Mouse (Mus musculus) testis, adult 2 months (tissue): ENCODE measurements around the gene Myrfl. TPM values are rescaled to one million over a fixed set of nuclear protein-coding genes. Genes with fewer than 3 reads are reported as not detected.

Experiments
- H3K27ac ChIP-seq: fragments of 200-500 bp; 2 replicates; pipeline ENCODE4 v1.5.1; 2012; ENCODE audit warnings: low read depth, low read length; ENCODE audit not compliant: control insufficient read depth, insufficient read depth
- H3K27me3 ChIP-seq: fragments of 200-500 bp; 2 replicates; pipeline ENCODE4 v1.6.1; 2012; ENCODE audit warnings: mild to moderate bottlenecking, low read length, moderate library complexity; ENCODE audit not compliant: control insufficient read depth, insufficient read depth
- H3K36me3 ChIP-seq: fragments of 200-500 bp; 2 replicates; pipeline ENCODE4 v1.6.1; 2012; ENCODE audit warnings: mild to moderate bottlenecking, low read length; ENCODE audit not compliant: control insufficient read depth, insufficient read depth
- H3K4me1 ChIP-seq: fragments of 200-500 bp; 2 replicates; pipeline ENCODE4 v1.6.1; 2012; ENCODE audit warnings: low read length; ENCODE audit not compliant: control insufficient read depth, insufficient read depth
- H3K4me3 ChIP-seq: fragments of 200-500 bp; 2 replicates; pipeline ENCODE4 v1.5.1; 2012; ENCODE audit warnings: low read depth, mild to moderate bottlenecking, low read length, moderate library complexity, mixed read lengths; ENCODE audit not compliant: control insufficient read depth
- CTCF ChIP-seq: fragments of 200-500 bp; IDR thresholded peaks from 2 replicates; pipeline ENCODE4 v1.5.1; 2012; ENCODE audit warnings: low read depth, mild to moderate bottlenecking, inconsistent platforms, low read length, moderate library complexity; ENCODE audit not compliant: control insufficient read depth, insufficient read depth, insufficient replicate concordance
- POLR2A ChIP-seq: fragments of 200-500 bp; IDR thresholded peaks from 2 replicates; pipeline ENCODE4 v1.6.1; 2012; ENCODE audit warnings: low read depth, mild to moderate bottlenecking, inconsistent platforms, low read length, moderate library complexity; ENCODE audit not compliant: control insufficient read depth
- polyA plus RNA-seq: library from polyadenylated mRNA; depleted of rRNA; stranded (reverse); fragments of >200 nt; gene quantifications from 2 replicates; pipeline ENCODE4 v1.2.3, GENCODE M21; 2012

The Myrfl gene
- polyA plus RNA-seq, 1 experiment = 0.09 TPM

GRCm38 (mm10) chr10:116870819-116871218 lies 25.9 kb downstream of the Myrfl start:
- Histone ChIP-seq H3K27ac (no peak overlapping the region), H3K4me3 (no peak overlapping the region), H3K36me3 (no peaks in the 10 kb centered on the region), H3K4me1 (no peaks in the 10 kb centered on the region), H3K27me3 (no peaks in the 10 kb centered on the region)
- TF ChIP-seq POLR2A (no peak), CTCF (no peak)

GRCm38 (mm10) chr10:116853159-116853845 lies 43.4 kb downstream of the Myrfl start:
- H3K27me3 ChIP-seq = no peaks in the 10 kb centered on the region
- H3K36me3 ChIP-seq = no peaks in the 10 kb centered on the region
- H3K27ac ChIP-seq = no peak overlapping the region
- H3K4me3 ChIP-seq = no peak overlapping the region
- TF ChIP-seq CTCF (no peak), POLR2A (no peak)
- H3K4me1 ChIP-seq = peaks cover 6% of the 10 kb centered on the region

DNA sequence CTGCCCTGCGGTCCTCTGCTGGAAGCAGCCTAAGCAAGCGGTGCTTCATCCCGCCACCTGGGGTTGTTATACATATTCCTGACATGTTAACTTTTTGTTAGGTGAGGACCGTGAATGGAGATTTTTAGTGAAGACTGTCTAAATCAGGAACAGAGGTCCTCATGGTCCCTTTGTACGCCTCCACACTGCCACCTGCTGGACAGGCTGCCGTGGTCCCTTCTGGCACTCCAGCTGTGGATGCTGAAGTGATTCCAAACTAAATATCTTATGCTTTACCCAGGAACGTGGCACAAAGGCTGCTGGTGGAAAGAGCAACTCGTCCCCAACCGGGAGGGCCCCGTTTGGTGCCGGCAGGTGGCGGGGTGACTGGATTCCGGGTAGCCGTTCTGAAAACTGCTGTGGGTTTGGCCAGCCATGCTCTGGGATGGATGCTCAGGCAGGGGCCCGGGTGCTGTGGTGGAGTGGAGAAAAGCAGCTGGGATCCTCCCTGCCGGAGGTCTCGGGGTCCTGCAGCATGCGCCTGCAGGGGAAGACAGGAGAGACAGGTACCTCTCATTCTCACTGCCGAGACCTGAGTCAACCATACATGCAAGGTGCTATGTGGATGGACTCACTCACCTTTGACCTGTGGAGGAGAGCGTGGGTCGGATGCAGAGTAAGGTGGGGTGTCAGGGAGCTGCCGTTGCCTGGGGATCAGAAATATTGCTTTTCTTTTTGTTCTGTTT lies 47.8 kb downstream of the Myrfl start:
- Histone ChIP-seq H3K27me3 (no peaks in the 10 kb centered on the region), H3K4me1 (peaks cover 6% of the 10 kb centered on the region), H3K36me3 (no peaks in the 10 kb centered on the region), H3K4me3 (no peak overlapping the region), H3K27ac (no peak overlapping the region)
- TF ChIP-seq CTCF (peak; percentile 93), POLR2A (no peak)

GRCm38 (mm10) chr10:116841551-116841950 lies 55.2 kb downstream of the Myrfl start:
- Histone ChIP-seq H3K27ac (no peak overlapping the region), H3K4me1 (no peaks in the 10 kb centered on the region), H3K4me3 (no peak overlapping the region), H3K36me3 (no peaks in the 10 kb centered on the region), H3K27me3 (no peaks in the 10 kb centered on the region)
- TF ChIP-seq POLR2A (no peak), CTCF (no peak)

DNA sequence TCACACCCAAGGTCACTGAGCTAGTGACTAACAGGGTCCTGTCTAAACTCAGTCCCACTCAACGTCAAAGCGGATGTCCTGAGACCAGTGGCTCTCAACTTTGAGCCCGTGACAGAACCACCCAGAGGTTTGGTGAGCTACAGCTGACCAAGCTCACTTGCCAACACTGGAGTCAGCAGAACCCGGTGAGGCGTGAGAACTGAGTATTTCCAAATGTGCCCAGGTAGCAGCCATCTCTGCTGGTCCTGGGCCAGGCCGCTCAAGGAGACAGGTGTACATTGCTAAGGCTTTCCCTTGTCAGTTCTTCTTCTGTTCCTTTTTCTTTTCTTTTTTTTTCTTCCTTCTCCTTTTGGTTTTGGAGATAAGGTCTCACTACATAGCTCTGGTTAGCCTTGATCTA lies 66.0 kb downstream of the Myrfl start:
- TF ChIP-seq POLR2A = no peak
- TF ChIP-seq CTCF = no peak
- Histone ChIP-seq H3K27me3 (no peaks in the 10 kb centered on the region), H3K27ac (no peak overlapping the region), H3K36me3 (no peaks in the 10 kb centered on the region), H3K4me1 (no peaks in the 10 kb centered on the region), H3K4me3 (no peak overlapping the region)

DNA sequence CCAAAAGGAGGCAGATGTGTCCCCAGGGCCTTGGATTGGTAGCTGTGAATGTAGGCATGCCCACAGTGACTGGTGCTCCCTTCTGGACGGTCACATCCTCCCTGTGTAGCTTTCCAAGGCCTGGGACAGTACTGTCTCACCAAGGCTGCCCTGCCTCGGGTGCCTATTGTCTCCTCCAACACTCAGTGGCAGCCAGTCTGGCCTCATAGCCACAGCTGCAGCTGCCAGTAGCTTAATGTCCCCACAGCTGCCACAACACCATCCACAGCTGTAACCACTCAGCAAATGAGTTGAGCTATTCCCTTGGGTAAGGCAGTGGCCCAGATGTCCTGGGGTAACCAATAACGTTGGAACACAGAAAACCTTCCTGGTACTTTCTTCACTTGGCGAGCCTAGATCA lies 68.6 kb downstream of the Myrfl start:
- no peaks in the 10 kb centered on the region for H3K27me3 ChIP-seq
- H3K27ac ChIP-seq = no peak overlapping the region
- no peaks in the 10 kb centered on the region for H3K4me1 ChIP-seq
- H3K4me3 ChIP-seq = no peak overlapping the region
- no peak for TF ChIP-seq CTCF
- TF ChIP-seq POLR2A = no peak
- no peaks in the 10 kb centered on the region for H3K36me3 ChIP-seq

DNA sequence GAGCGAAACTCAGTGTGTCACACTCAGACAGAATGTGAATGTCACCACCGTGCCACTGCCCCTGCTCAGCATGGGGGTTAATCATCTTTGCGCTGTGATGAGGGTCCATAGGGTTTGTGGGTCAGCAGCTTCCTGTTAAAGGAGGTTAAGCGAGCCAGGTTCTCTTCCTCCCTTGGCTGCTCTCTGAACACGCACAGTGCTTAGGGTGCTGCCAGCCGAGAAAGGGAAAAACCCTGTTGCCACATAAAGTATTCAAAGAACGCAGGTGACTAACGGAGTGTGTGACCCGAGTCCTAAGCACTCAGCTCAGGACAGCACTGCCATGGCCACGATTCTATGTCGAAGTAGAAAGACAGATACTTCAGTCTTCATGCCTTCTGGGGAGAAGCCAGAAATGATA lies 69.4 kb downstream of the Myrfl start:
- H3K27me3 ChIP-seq = no peaks in the 10 kb centered on the region
- TF ChIP-seq CTCF (no peak), POLR2A (no peak)
- no peaks in the 10 kb centered on the region for H3K36me3 ChIP-seq
- H3K4me3 ChIP-seq = no peak overlapping the region
- H3K27ac ChIP-seq = no peak overlapping the region
- H3K4me1 ChIP-seq = no peaks in the 10 kb centered on the region

DNA sequence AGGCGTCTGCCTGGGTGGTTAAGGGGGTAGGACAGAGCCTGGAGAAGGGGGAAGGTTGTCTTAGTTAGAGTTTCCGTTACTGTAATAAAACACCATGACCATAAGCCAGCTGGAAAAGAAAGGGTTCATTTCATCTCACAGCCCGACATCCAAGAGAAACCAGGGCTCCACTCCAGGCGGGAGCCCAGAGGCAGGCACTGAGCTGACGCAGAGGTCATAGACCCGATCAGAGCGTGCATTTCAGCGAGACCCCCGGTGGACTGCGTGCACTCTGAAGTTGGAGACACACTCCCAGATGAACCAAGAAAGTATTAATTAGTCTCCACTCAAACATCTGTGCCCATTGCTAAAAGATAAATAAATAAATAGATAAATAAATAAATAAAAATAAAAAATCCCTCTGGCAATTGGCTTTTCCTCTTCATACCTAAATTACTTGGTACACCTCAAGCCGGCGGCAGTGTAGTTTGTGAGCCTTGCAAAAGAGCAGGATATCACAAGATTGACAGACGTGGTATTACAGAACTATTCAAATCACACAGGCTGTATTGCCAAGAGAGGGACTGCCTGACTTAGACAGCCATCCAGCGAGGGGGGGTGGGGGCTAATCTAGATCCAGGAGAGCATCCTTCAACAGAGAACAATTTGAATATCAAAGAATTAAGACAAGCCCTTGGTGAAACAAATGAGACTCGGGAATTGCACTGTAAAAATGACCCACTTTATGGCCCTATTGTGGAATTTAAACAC lies 81.2 kb downstream of the Myrfl start:
- H3K4me3 ChIP-seq = no peak overlapping the region
- H3K27me3 ChIP-seq = no peaks in the 10 kb centered on the region
- no peaks in the 10 kb centered on the region for H3K36me3 ChIP-seq
- H3K4me1 ChIP-seq = no peaks in the 10 kb centered on the region
- H3K27ac ChIP-seq = no peak overlapping the region
- no peak for TF ChIP-seq POLR2A
- no peak for TF ChIP-seq CTCF
